32 mouse cellular contexts compared by ENCODE assay signal in the genomic region with DNA sequence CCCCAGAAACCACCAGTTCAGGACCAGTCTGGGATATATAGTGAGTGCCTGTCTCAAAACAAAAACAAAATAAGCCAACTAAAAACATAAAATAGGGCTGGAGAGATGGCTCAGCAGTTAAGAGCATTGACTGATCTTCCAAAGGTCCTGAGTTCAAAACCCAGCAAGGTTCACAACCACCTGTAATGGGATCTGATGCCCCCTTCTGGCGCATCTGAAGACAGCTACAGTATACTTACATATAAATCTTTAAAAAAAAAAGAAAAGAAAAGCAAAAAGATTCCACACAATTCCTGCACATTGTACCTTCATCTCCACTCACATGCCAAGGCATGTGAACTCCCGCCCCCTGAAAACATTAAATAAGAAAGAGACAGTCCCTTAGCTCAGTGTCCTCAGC. TPM values are rescaled to one million over a fixed set of nuclear protein-coding genes. Genes with fewer than 3 reads are reported as not detected.
DNase-seq lines count a peak whose midpoint lies in the region; ATAC-seq and TF ChIP-seq lines count a peak whose summit lies in the region.
"Had no signal": no experiment of that assay in that cellular context is flagged by ENCODE, and none has a peak within 500 bp of the region (broad histone marks: within the 10 kb centered on the region; RNA-seq: fewer than 3 reads in every experiment).

No protein-coding gene starts in this region.

- H3K4me1 ChIP-seq in kidney, postnatal 0 days (replicated peaks; ENCODE audit: insufficient read depth, low read length): no peaks in the 10 kb centered on the region
- H3K4me1 ChIP-seq in lung, embryonic 14.5 days (ENCODE audit: insufficient read depth): no peaks in the 10 kb centered on the region
- H3K4me1 ChIP-seq: embryonic facial prominence, embryonic 10.5 days; embryonic facial prominence, embryonic 15.5 days; forebrain, embryonic 12.5 days; heart, embryonic 10.5 days; hindbrain, embryonic 12.5 days; limb, embryonic 13.5 days; liver, embryonic 12.5 days; midbrain, embryonic 10.5 days; midbrain, embryonic 15.5 days; neural tube, embryonic 15.5 days had no signal

- no peak for DNase-seq in kidney, postnatal 0 days (ENCODE audit: low spot score)
- DNase-seq in kidney, postnatal 25 days: no peak
- DNase-seq in lung, embryonic 14.5 days: no peak
- no peak for DNase-seq in lung, postnatal 10 days
- DNase-seq in NIH3T3 (ENCODE audit: low read depth): peak; percentile 28
- no peak for DNase-seq in lung, postnatal 25 days (ENCODE audit: low spot score)
- DNase-seq: adrenal gland, postnatal 14 days; cerebellum, adult 11 months; cerebellum, postnatal 10 days; forebrain, postnatal 0 days; gastrocnemius, postnatal 10 days; heart, postnatal 36 days; kidney, adult 11 months; kidney, postnatal 36 days; layer of hippocampus, postnatal 36 days; lung, adult 18-20 months; lung, postnatal 14 days; retina, postnatal 1 day; right cerebral cortex, postnatal 14 days had no signal

- ATAC-seq in kidney, postnatal 0 days (replicated peaks; ENCODE audit: low FRiP score, low read depth): no peak
- no peak for ATAC-seq in lung, embryonic 14.5 days (ENCODE audit: insufficient read depth)
- ATAC-seq: forebrain, postnatal 0 days; hindbrain, postnatal 0 days; liver, embryonic 12.5 days; midbrain, embryonic 15.5 days; Patski had no signal

- 82% methylated on average over 2 of the region's 2 CpGs for WGBS in kidney, postnatal 0 days
- 82% methylated on average over 2 of the region's 2 CpGs for WGBS in lung, embryonic 14.5 days

- H3K9me3 ChIP-seq in kidney, postnatal 0 days (replicated peaks; ENCODE audit: low read length): 0 out of 2 replicates have a peak, but pooled peaks cover 3% of the 10 kb centered on the region
- no peaks in the 10 kb centered on the region for H3K9me3 ChIP-seq in lung, embryonic 14.5 days (ENCODE audit: low read depth, low read length)
- H3K9me3 ChIP-seq: embryonic facial prominence, embryonic 15.5 days; forebrain, embryonic 12.5 days; heart, embryonic 15.5 days; midbrain, embryonic 15.5 days; neural tube, embryonic 15.5 days had no signal

- no peak overlapping the region for H3K4me2 ChIP-seq in kidney, postnatal 0 days (ENCODE audit: low read length)
- H3K4me2 ChIP-seq in lung, embryonic 14.5 days: no peak overlapping the region
- H3K4me2 ChIP-seq: embryonic facial prominence, embryonic 15.5 days; forebrain, embryonic 12.5 days; heart, embryonic 15.5 days; hindbrain, embryonic 12.5 days; limb, embryonic 13.5 days; liver, embryonic 12.5 days; midbrain, embryonic 15.5 days; neural tube, embryonic 15.5 days had no signal

- no peak overlapping the region for H3K4me3 ChIP-seq in kidney, postnatal 0 days (replicated peaks; ENCODE audit: low read depth, low read length)
- H3K4me3 ChIP-seq in lung, embryonic 14.5 days (ENCODE audit: low read depth, low read length): no peak overlapping the region
- H3K4me3 ChIP-seq: embryonic facial prominence, embryonic 10.5 days; embryonic facial prominence, embryonic 15.5 days; forebrain, embryonic 12.5 days; heart, embryonic 10.5 days; heart, embryonic 15.5 days; hindbrain, embryonic 12.5 days; limb, embryonic 13.5 days; liver, embryonic 12.5 days; midbrain, embryonic 10.5 days; midbrain, embryonic 15.5 days; neural tube, embryonic 15.5 days had no signal

- H3K27ac ChIP-seq in kidney, postnatal 0 days: no peak overlapping the region
- no peak overlapping the region for H3K27ac ChIP-seq in lung, embryonic 14.5 days (ENCODE audit: low read depth)
- H3K27ac ChIP-seq: embryonic facial prominence, embryonic 10.5 days; embryonic facial prominence, embryonic 15.5 days; forebrain, embryonic 12.5 days; heart, embryonic 10.5 days; hindbrain, embryonic 12.5 days; hindbrain, postnatal 0 days; limb, embryonic 13.5 days; liver, embryonic 12.5 days; midbrain, embryonic 10.5 days; midbrain, embryonic 15.5 days; neural tube, embryonic 15.5 days had no signal

- H3K27me3 ChIP-seq in kidney, postnatal 0 days (ENCODE audit: insufficient read depth, low read length): no peaks in the 10 kb centered on the region
- no peaks in the 10 kb centered on the region for H3K27me3 ChIP-seq in lung, embryonic 14.5 days (ENCODE audit: insufficient read depth, low read length)
- H3K27me3 ChIP-seq: embryonic facial prominence, embryonic 15.5 days; forebrain, embryonic 12.5 days; heart, embryonic 15.5 days; hindbrain, embryonic 12.5 days; limb, embryonic 13.5 days; liver, embryonic 12.5 days; midbrain, embryonic 15.5 days; neural tube, embryonic 15.5 days; Patski had no signal

- H3K9ac ChIP-seq in kidney, postnatal 0 days (ENCODE audit: low read depth, low read length): no peak overlapping the region
- no peak overlapping the region for H3K9ac ChIP-seq in lung, embryonic 14.5 days
- H3K9ac ChIP-seq: embryonic facial prominence, embryonic 15.5 days; forebrain, embryonic 12.5 days; forebrain, postnatal 0 days; heart, embryonic 15.5 days; hindbrain, embryonic 12.5 days; limb, embryonic 13.5 days; liver, embryonic 12.5 days; midbrain, embryonic 15.5 days; neural tube, embryonic 15.5 days had no signal

- H3K36me3 ChIP-seq in kidney, postnatal 0 days (ENCODE audit: insufficient read depth, low read length): peaks cover 76% of the 10 kb centered on the region
- H3K36me3 ChIP-seq in lung, embryonic 14.5 days (ENCODE audit: insufficient read depth): peaks cover 97% of the 10 kb centered on the region

- TF ChIP-seq CTCF in kidney, postnatal 0 days (IDR thresholded peaks at IDR 0.05; ENCODE audit: low read depth): peak; percentile 18; the same call in 1 of the 2 replicates
- peak; percentile 9; the same call in 1 of the 2 replicates for TF ChIP-seq CTCF in lung, embryonic 14.5 days (IDR thresholded peaks at IDR 0.05; ENCODE audit: low read depth)

RNA-seq across cellular contexts. Expression of gene Msto1, which starts 11.9 kb away (rescaled TPM):
- polyA plus RNA-seq in kidney, postnatal 0 days (2015; fragmentation: Nextera tagmentation; extraction: Ambion mirVana): 53.1 and 58.0 TPM in 2 replicates
- polyA plus RNA-seq in lung, embryonic 14.5 days (2014; fragmentation: Nextera tagmentation; extraction: Ambion mirVana): 47.9 and 51.4 TPM in 2 replicates

RNA-seq across cellular contexts. Expression of gene Ash1l, which starts 24.8 kb away (rescaled TPM):
- polyA plus RNA-seq in kidney, postnatal 0 days (2015; fragmentation: Nextera tagmentation; extraction: Ambion mirVana): 13.0 and 14.2 TPM in 2 replicates
- 22.9 and 23.1 TPM in 2 replicates for polyA plus RNA-seq in lung, embryonic 14.5 days (2014; fragmentation: Nextera tagmentation; extraction: Ambion mirVana)

RNA-seq across cellular contexts. Expression of gene Dap3, which starts 25.3 kb away (rescaled TPM):
- polyA plus RNA-seq in kidney, postnatal 0 days (2015; fragmentation: Nextera tagmentation; extraction: Ambion mirVana): 150 and 151 TPM in 2 replicates
- polyA plus RNA-seq in lung, embryonic 14.5 days (2014; fragmentation: Nextera tagmentation; extraction: Ambion mirVana): 126 and 139 TPM in 2 replicates
